Mouse (Mus musculus): ENCODE data around the gene Mta3.

DNA sequence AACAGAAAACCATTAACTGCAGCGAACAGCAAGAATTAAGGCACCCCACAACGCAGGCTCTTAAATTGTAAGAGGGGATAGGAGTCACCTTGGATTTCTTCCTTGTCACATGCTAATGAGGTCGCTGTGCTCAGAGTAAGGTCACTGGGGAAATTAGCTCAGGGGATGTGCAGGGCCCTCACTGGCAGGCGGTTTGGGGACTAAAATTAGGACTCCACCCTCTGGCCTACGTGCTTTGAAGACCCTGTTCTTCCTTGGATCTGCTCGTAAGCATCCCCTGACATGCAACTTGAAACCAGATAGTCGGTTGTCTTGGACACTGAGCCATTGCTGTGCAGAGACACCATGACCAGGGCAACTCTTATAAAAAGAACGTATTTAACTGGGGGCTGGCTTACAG lies 41.2 kb upstream of the Mta3 start:
- TF ChIP-seq CTCF (IDR thresholded peaks at IDR 0.05; ENCODE audit: control insufficient read depth, insufficient read depth, insufficient read length) (no peak), MAX (IDR thresholded peaks at IDR 0.05) (no peak), MYOD1 (IDR thresholded peaks at IDR 0.05; ENCODE audit: control insufficient read depth, insufficient read length, low read depth) (no peak), CEBPB (IDR thresholded peaks at IDR 0.05; ENCODE audit: low read depth) (no peak)

All from C2C12 (cell line).